Mouse (Mus musculus) liver, embryonic 12.5 days (tissue): Measurements from ENCODE around the gene Impg1. TPM values are rescaled to one million over a fixed set of nuclear protein-coding genes. Genes with fewer than 3 reads are reported as not detected.

Experiments used
- ATAC-seq: fragments of 200-750 bp; cut with Nextera tagmentation; 2 replicates; pipeline ENCODE4 v1.8.0; 2017; ENCODE audit warnings: moderate number of reproducible peaks, mild to moderate bottlenecking, moderate library complexity
- H3K27ac ChIP-seq: fragments of 300-500 bp; sonication (generic); 2 replicates; pipeline ENCODE4 v1.5.1; 2016; ENCODE audit warnings: mild to moderate bottlenecking
- H3K27me3 ChIP-seq: fragments of 300-500 bp; sonication (generic); replicated peaks from 2 replicates; pipeline ENCODE4 v1.6.1; 2016; ENCODE audit warnings: mild to moderate bottlenecking, moderate library complexity
- H3K36me3 ChIP-seq: fragments of 300-500 bp; sonication (generic); 2 replicates; pipeline ENCODE4 v1.6.1; 2016; ENCODE audit warnings: mild to moderate bottlenecking, moderate library complexity
- H3K4me1 ChIP-seq: fragments of 300-500 bp; sonication (generic); 2 replicates; pipeline ENCODE4 v1.6.1; 2016
- H3K4me2 ChIP-seq: fragments of 300-500 bp; sonication (generic); 2 replicates; pipeline ENCODE4 v1.6.1; 2016; ENCODE audit warnings: mild to moderate bottlenecking, moderate library complexity
- H3K4me3 ChIP-seq: fragments of 300-500 bp; sonication (generic); 2 replicates; pipeline ENCODE4 v1.5.1; 2016; ENCODE audit warnings: mild to moderate bottlenecking, moderate library complexity
- H3K9ac ChIP-seq: fragments of 300-500 bp; sonication (generic); 2 replicates; pipeline ENCODE4 v1.6.1; 2016; ENCODE audit warnings: mild to moderate bottlenecking, moderate library complexity
- H3K9me3 ChIP-seq: fragments of 300-500 bp; sonication (generic); replicated peaks from 2 replicates; pipeline ENCODE4 v1.6.1; 2016; ENCODE audit warnings: mild to moderate bottlenecking, moderate library complexity
- WGBS: fragments of 180-500 bp; shearing (Covaris S2); methylation state at CpG from one replicate; pipeline ENCODE4 v1.1.7; 2016; ENCODE audit not compliant: insufficient replicate concordance; 5-methylcytosine and 5-hydroxymethylcytosine counted together
- polyA plus RNA-seq: library from polyadenylated mRNA; unstranded; fragments of >200 nt; fragmentation: Nextera tagmentation; extraction: Ambion mirVana; gene quantifications from 2 replicates; pipeline ENCODE4 v1.2.1, GENCODE M21; 2016

Gene Impg1
- polyA plus RNA-seq, result not detected in 2 replicates

- H3K27ac ChIP-seq, result no peak within 1 kb of the TSS
- no peak within 1 kb of the TSS for H3K9ac ChIP-seq
- no peaks in the 10 kb centered on the region for H3K4me1 ChIP-seq
- H3K36me3 ChIP-seq, result no peaks in the 10 kb centered on the region
- no peaks in the 10 kb centered on the region for H3K27me3 ChIP-seq
- WGBS, result 33% methylated on average over 6 of the region's 6 CpGs
- no peak within 1 kb of the TSS for H3K4me2 ChIP-seq
- ATAC-seq, result no peak
- no peaks in the 10 kb centered on the region for H3K9me3 ChIP-seq
- H3K4me3 ChIP-seq, result no peak within 1 kb of the TSS
Measured at GRCm38 (mm10) chr9:80465381-80465780, at the start of gene Impg1. TSS of gene Impg1 (minus strand) at chr9:80465481.

- 51% methylated on average over 7 of the region's 7 CpGs for WGBS
- no peak overlapping the region for H3K4me3 ChIP-seq
- no peak for ATAC-seq
Measured at GRCm38 (mm10) chr9:80509464-80510153, 44.3 kb upstream of the Impg1 start.

GRCm38 (mm10) chr9:80504496-80505012 lies 39.3 kb upstream of the Impg1 start:
- H3K27me3 ChIP-seq, result no peaks in the 10 kb centered on the region
- H3K4me2 ChIP-seq, result no peak overlapping the region
- no peak overlapping the region for H3K4me3 ChIP-seq
- H3K27ac ChIP-seq, result no peak overlapping the region
- H3K4me1 ChIP-seq, result no peaks in the 10 kb centered on the region
- no peaks in the 10 kb centered on the region for H3K36me3 ChIP-seq
- WGBS, result 38% methylated on average over 2 of the region's 2 CpGs
- no peaks in the 10 kb centered on the region for H3K9me3 ChIP-seq
- H3K9ac ChIP-seq, result no peak overlapping the region
- no peak for ATAC-seq

More at GRCm38 (mm10) chr9:80509464-80510153, 44.3 kb upstream of the Impg1 start:
- Histone ChIP-seq H3K27me3 (no peaks in the 10 kb centered on the region), H3K4me2 (no peak overlapping the region), H3K36me3 (no peaks in the 10 kb centered on the region), H3K9ac (no peak overlapping the region), H3K4me1 (no peaks in the 10 kb centered on the region), H3K9me3 (no peaks in the 10 kb centered on the region), H3K27ac (no peak overlapping the region)

GRCm38 (mm10) chr9:80491591-80491990 lies 26.3 kb upstream of the Impg1 start:
- WGBS, result 62% methylated on average over 4 of the region's 4 CpGs
- Histone ChIP-seq H3K4me3 (no peak overlapping the region), H3K27ac (no peak overlapping the region), H3K4me2 (no peak overlapping the region), H3K9ac (no peak overlapping the region), H3K36me3 (no peaks in the 10 kb centered on the region), H3K9me3 (no peaks in the 10 kb centered on the region), H3K27me3 (no peaks in the 10 kb centered on the region), H3K4me1 (no peaks in the 10 kb centered on the region)
- ATAC-seq, result no peak

- Histone ChIP-seq H3K9ac (no peak overlapping the region), H3K36me3 (no peaks in the 10 kb centered on the region), H3K27me3 (no peaks in the 10 kb centered on the region), H3K4me3 (no peak overlapping the region), H3K9me3 (no peaks in the 10 kb centered on the region), H3K4me2 (no peak overlapping the region), H3K4me1 (no peaks in the 10 kb centered on the region), H3K27ac (no peak overlapping the region)
- no peak for ATAC-seq
- WGBS, result 49% methylated on average over 4 of the region's 4 CpGs
Measured at GRCm38 (mm10) chr9:80460420-80460819, 4.9 kb downstream of the Impg1 start.

GRCm38 (mm10) chr9:80450467-80451261 lies 14.6 kb downstream of the Impg1 start:
- Histone ChIP-seq H3K27ac (no peak overlapping the region), H3K9ac (no peak overlapping the region), H3K4me2 (no peak overlapping the region), H3K9me3 (no peaks in the 10 kb centered on the region), H3K27me3 (no peaks in the 10 kb centered on the region), H3K4me3 (no peak overlapping the region), H3K36me3 (no peaks in the 10 kb centered on the region), H3K4me1 (no peaks in the 10 kb centered on the region)
- 46% methylated on average over 3 of the region's 3 CpGs for WGBS
- no peak for ATAC-seq

- WGBS, result 46% methylated on average over 5 of the region's 5 CpGs
- Histone ChIP-seq H3K36me3 (no peaks in the 10 kb centered on the region), H3K4me3 (no peak overlapping the region), H3K27ac (no peak overlapping the region), H3K27me3 (no peaks in the 10 kb centered on the region), H3K9ac (no peak overlapping the region), H3K4me1 (no peaks in the 10 kb centered on the region), H3K9me3 (no peaks in the 10 kb centered on the region), H3K4me2 (no peak overlapping the region)
- no peak for ATAC-seq
Measured at GRCm38 (mm10) chr9:80441096-80441710, 24.1 kb downstream of the Impg1 start.

GRCm38 (mm10) chr9:80391404-80391803 lies 73.9 kb downstream of the Impg1 start:
- no peak overlapping the region for H3K4me2 ChIP-seq
- no peaks in the 10 kb centered on the region for H3K27me3 ChIP-seq
- no peaks in the 10 kb centered on the region for H3K4me1 ChIP-seq
- no peaks in the 10 kb centered on the region for H3K36me3 ChIP-seq
- H3K4me3 ChIP-seq, result no peak overlapping the region
- H3K9me3 ChIP-seq, result no peaks in the 10 kb centered on the region
- ATAC-seq, result no peak
- 75% methylated on average over 3 of the region's 3 CpGs for WGBS
- H3K27ac ChIP-seq, result no peak overlapping the region
- H3K9ac ChIP-seq, result no peak overlapping the region

GRCm38 (mm10) chr9:80391002-80391401 lies 74.3 kb downstream of the Impg1 start:
- Histone ChIP-seq H3K4me1 (no peaks in the 10 kb centered on the region), H3K27me3 (no peaks in the 10 kb centered on the region), H3K9ac (no peak overlapping the region), H3K4me2 (no peak overlapping the region), H3K27ac (no peak overlapping the region), H3K9me3 (no peaks in the 10 kb centered on the region), H3K4me3 (no peak overlapping the region), H3K36me3 (no peaks in the 10 kb centered on the region)
- 71% methylated on average over 5 of the region's 5 CpGs for WGBS
- ATAC-seq, result no peak

- ATAC-seq, result no peak
- Histone ChIP-seq H3K36me3 (no peaks in the 10 kb centered on the region), H3K9ac (no peak overlapping the region), H3K4me2 (no peak overlapping the region), H3K27ac (no peak overlapping the region), H3K4me1 (no peaks in the 10 kb centered on the region), H3K9me3 (no peaks in the 10 kb centered on the region), H3K4me3 (no peak overlapping the region), H3K27me3 (no peaks in the 10 kb centered on the region)
- WGBS, result 65% methylated on average over 3 of the region's 3 CpGs
Measured at GRCm38 (mm10) chr9:80387890-80388289, 77.4 kb downstream of the Impg1 start.

- H3K9me3 ChIP-seq, result no peaks in the 10 kb centered on the region
- no peak overlapping the region for H3K27ac ChIP-seq
- H3K36me3 ChIP-seq, result no peaks in the 10 kb centered on the region
- no peaks in the 10 kb centered on the region for H3K4me1 ChIP-seq
- no peak overlapping the region for H3K4me2 ChIP-seq
- no peak for ATAC-seq
- no peaks in the 10 kb centered on the region for H3K27me3 ChIP-seq
- H3K4me3 ChIP-seq, result no peak overlapping the region
- H3K9ac ChIP-seq, result no peak overlapping the region
- WGBS, result 31% methylated on average over 5 of the region's 5 CpGs
Measured at GRCm38 (mm10) chr9:80386492-80386891, 78.8 kb downstream of the Impg1 start.

- ATAC-seq, result no peak
- H3K27ac ChIP-seq, result no peak overlapping the region
- no peak overlapping the region for H3K9ac ChIP-seq
- no peaks in the 10 kb centered on the region for H3K27me3 ChIP-seq
- H3K4me1 ChIP-seq, result no peaks in the 10 kb centered on the region
- no peaks in the 10 kb centered on the region for H3K9me3 ChIP-seq
- H3K4me3 ChIP-seq, result no peak overlapping the region
- H3K4me2 ChIP-seq, result no peak overlapping the region
- WGBS, result 38% methylated on average over 7 of the region's 7 CpGs
- H3K36me3 ChIP-seq, result no peaks in the 10 kb centered on the region
Measured at GRCm38 (mm10) chr9:80386000-80386399, 79.3 kb downstream of the Impg1 start.
